Mouse (Mus musculus): ENCODE data around the gene Tanc2.

- TF ChIP-seq CTCF (IDR thresholded peaks at IDR 0.05; ENCODE audit: insufficient read depth, low read depth, low read length) (no peak), POLR2A (IDR thresholded peaks at IDR 0.05; ENCODE audit: insufficient read depth, low read depth, low read length) (no peak)
Observed at GRCm38 (mm10) chr11:105557285-105557684, 32.5 kb upstream of the Tanc2 start.

All from olfactory bulb, adult 2 months (tissue).